Mouse (Mus musculus) urinary bladder, adult 18-20 months (tissue): Measurements from ENCODE around the gene Fnbp4.
"Not testable (repeated sequence)": the region's sequence is repeated elsewhere in the genome, so short reads cannot be mapped to it uniquely, and the experiment has no call there.

Experiments used
- DNase-seq, 2 experiments: peaks; one replicate each; pipeline ENCODE4 v3.0.0; 2022; ENCODE audit warnings: low spot score in 2 of 2, mixed read lengths in 2 of 2

Fnbp4 gene

GRCm38 (mm10) chr2:90782901-90783486 lies 37.8 kb downstream of the Fnbp4 start:
- DNase-seq, result peak in 1 of 2 experiments; percentile 12

- DNase-seq, result no peak
These were observed 43.0 kb downstream of the Fnbp4 start for GRCm38 (mm10) chr2:90788126-90788525.

- no peak for DNase-seq
These were observed 63.3 kb downstream of the Fnbp4 start for GRCm38 (mm10) chr2:90808241-90809126.

DNA sequence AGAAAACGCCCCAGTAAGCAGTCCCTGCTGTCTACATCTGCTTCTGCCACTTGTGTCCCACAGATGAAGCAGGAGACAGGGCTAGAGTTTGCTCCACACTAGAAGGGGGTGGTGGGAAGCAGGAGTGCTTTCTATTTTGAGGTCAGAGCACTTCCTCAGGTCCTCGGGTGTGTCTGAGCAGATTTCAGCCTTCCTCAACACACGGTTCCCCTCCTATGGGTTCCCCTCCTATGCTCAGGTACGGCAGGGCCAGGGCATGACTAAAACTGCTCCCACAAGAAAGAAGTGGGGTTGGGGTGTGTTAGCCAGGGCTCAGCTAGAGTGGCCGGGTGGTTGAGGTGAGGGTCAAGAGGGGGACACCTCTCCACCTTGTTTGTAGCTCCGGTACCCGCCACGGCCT lies 65.6 kb downstream of the Fnbp4 start:
- DNase-seq, result no peak

DNA sequence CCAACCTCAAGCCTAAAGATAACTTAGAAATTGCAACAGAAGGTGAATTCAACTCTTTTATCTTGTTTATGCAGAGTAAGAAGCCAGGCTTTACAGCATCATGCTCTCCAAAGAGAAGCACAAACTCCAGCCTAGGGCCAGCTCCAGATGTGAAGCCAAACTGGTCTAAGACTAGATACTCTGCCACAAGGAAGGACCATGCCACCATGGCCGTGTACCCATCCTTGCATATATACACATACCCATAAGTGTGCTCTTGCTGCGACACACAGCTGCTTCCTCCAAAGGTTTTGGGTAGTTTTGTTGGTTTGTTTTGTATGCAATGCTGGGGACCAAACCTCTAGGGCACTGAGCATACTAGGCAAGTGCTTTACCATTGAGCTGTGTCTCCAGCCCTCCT lies 70.1 kb downstream of the Fnbp4 start:
- DNase-seq, result no peak

DNA sequence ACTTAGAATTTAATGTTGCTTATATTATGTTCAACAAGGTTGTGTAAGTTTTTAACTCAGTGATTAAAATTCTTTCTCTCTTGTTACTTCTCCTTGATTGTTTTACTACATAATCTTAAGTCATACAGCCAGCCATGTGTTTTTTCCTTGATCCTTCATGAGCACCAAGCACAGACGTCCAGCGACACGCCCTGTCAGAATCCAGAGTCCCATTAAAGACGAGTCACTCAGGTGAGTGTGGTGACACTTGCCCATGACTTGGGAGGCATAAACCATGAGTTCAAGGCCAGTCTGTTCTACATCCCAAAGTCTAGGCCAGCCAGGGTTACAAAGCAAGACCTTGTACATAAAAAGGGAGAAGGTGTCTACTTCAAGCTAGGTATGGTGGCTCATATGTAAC lies 71.0 kb downstream of the Fnbp4 start:
- no peak for DNase-seq

DNA sequence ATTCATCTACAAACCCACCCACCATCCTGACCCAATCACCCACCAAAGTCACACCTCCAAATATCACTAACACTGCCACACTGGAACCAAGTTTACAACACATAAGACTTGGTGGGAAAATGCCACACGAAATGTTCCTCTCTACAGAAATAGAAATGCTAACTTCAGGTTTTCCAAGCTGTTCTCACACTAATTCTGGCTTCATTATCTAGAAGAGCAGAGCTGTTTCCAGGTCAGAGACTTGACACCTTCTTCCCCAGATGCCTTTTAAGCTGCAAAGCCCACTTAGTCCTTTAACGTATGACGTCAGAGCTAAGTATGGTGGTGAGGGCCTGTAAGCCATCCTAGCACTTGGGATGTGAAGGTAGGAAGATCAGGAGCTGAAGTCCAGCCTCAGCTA lies 73.5 kb downstream of the Fnbp4 start:
- no peak for DNase-seq

DNA sequence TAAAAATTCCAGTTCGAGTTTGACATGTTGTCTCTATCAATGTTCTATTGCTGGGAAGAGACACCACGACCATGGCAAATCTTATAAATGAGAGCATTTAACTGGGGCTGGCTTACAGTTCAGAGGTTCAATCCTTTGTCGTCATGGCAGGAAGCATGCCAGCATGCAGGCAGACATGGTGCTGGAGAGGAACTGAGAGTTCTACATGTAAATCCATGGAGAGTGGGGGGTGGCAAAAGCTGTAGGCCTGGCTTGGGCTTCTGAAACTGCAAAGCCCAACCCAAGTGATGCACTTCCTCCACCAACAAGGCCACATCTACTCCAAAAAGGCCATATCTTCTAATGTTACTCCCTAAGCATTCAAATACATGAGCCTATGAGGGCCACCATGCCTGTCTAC lies 75.7 kb downstream of the Fnbp4 start:
- no peak for DNase-seq

- no peak for DNase-seq
These were observed 77.8 kb downstream of the Fnbp4 start for GRCm38 (mm10) chr2:90822978-90823377.

GRCm38 (mm10) chr2:90823781-90824180 lies 78.6 kb downstream of the Fnbp4 start:
- DNase-seq, result no peak

DNA sequence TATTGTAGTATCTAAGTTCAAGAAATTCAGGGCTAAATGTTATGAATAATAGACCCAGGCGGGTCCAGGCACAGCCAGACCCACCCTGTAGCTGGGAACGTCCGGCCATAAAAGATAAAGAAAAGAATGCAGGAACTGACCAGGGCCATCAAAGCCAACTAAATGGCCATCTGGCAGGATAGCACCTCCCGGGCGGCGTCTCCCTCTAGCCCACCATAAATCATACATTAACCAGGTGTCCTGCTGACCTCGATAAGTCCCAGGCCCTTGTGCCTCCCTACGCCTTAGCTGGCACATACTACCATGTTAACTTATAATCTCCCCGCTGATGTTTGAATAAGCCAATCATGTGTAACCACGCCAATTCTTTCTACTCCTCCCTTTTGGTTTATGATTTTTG lies 79.4 kb downstream of the Fnbp4 start:
- DNase-seq, result not testable (repeated sequence)

DNA sequence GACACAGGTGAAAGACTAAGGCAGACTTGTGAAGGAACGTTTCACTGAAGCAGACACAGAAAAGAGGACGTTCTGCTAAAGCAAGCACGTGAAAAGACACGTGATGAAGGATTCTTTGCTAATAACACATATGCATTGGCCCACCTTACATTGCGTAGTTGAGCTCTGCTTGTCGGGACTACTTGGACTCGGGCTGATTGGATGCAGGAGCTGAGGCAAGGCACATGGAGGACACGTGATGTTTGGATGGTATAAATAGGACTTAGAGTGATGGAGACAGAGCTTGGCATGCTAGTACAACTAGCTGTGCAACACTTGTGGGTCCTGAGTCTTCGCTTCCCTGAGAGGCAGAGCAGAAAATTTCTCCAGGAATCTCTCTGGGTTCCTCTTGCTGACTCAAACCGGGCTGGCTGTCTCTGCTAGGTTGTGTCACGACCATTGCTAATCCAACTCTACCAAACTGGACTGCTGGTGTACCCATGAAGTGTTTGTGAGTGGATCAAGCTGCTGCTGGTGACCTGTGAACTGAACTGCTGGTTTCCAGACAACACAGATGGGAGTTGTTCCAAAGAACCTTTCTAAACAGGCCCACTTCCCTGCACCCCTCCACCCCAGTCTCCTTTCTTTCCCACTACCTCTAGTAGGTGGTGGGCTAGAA lies 80.5 kb downstream of the Fnbp4 start:
- DNase-seq, result no peak

GRCm38 (mm10) chr2:90828739-90829138 lies 83.6 kb downstream of the Fnbp4 start:
- DNase-seq, result no peak
